Comparison of ENCODE assay signal across 19 mouse cellular contexts in genomic region chr5:142897568-142898248, GRCm38 (mm10). TPM values are rescaled to one million over a fixed set of nuclear protein-coding genes. Genes with fewer than 3 reads are reported as not detected.
A peak's percentile ranks its signal among the peaks of the same experiment; 100 is the strongest.
DNase-seq lines count a peak whose midpoint lies in the region; ATAC-seq and TF ChIP-seq lines count a peak whose summit lies in the region.
"Had no signal": no experiment of that assay in that cellular context is flagged by ENCODE, and none has a peak within 500 bp of the region (broad histone marks: within the 10 kb centered on the region; RNA-seq: fewer than 3 reads in every experiment).

No protein-coding gene starts in this region.

- intact Hi-C loops in heart, adult 2 months (cut with DNase I) = no loop called here
- intact Hi-C loops in gastrocnemius, postnatal 14 days (cut with DNase I; ENCODE audit: low total_unique reads) = no loop called here

- TF ChIP-seq EP300 in heart, adult 2 months (IDR thresholded peaks at IDR 0.05; ENCODE audit: insufficient read depth, low read depth, low read length) = peak; percentile 42; the same call in 1 of the 2 replicates

- H3K79me2 ChIP-seq in heart, adult 2 months (replicated peaks; ENCODE audit: control insufficient read depth, insufficient read depth, low read length) = peaks cover 1% of the 10 kb centered on the region; the same call in 1 of the 2 replicates

- no peak overlapping the region for H3K4me3 ChIP-seq in heart, adult 2 months
- no peak overlapping the region for H3K4me3 ChIP-seq in testis, adult 2 months (ENCODE audit: control insufficient read depth, low read depth, low read length)
- H3K4me3 ChIP-seq in intestine, embryonic 15.5 days (replicated peaks) = no peak overlapping the region
- H3K4me3 ChIP-seq: embryonic facial prominence, embryonic 13.5 days; hindbrain, embryonic 15.5 days; midbrain, embryonic 12.5 days; neural tube, embryonic 13.5 days had no signal

- WGBS in heart, adult 2 months = 71% methylated on average over 7 of the region's 7 CpGs
- 72% methylated on average over 7 of the region's 7 CpGs for WGBS in intestine, embryonic 15.5 days

- H3K36me3 ChIP-seq in heart, adult 2 months (ENCODE audit: control insufficient read depth, insufficient read depth, low read length) = peaks cover 8% of the 10 kb centered on the region
- no peaks in the 10 kb centered on the region; the same call in 1 of the 2 replicates for H3K36me3 ChIP-seq in testis, adult 2 months (ENCODE audit: control insufficient read depth, insufficient read depth, low read length)
- H3K36me3 ChIP-seq in intestine, embryonic 15.5 days = peaks cover 11% of the 10 kb centered on the region

- no peaks in the 10 kb centered on the region for H3K27me3 ChIP-seq in heart, adult 2 months (ENCODE audit: control insufficient read depth, insufficient read depth, low read length)
- no peaks in the 10 kb centered on the region for H3K27me3 ChIP-seq in testis, adult 2 months (ENCODE audit: control insufficient read depth, insufficient read depth, low read length)
- H3K27me3 ChIP-seq in intestine, embryonic 15.5 days (replicated peaks) = no peaks in the 10 kb centered on the region
- H3K27me3 ChIP-seq: embryonic facial prominence, embryonic 13.5 days; hindbrain, embryonic 15.5 days; midbrain, embryonic 12.5 days; neural tube, embryonic 13.5 days had no signal

- ATAC-seq in intestine, embryonic 15.5 days = peak; percentile 53
- ATAC-seq: liver, postnatal 0 days had no signal

- no peak overlapping the region for H3K4me2 ChIP-seq in intestine, embryonic 15.5 days (replicated peaks)
- H3K4me2 ChIP-seq: embryonic facial prominence, embryonic 13.5 days; hindbrain, embryonic 15.5 days; midbrain, embryonic 12.5 days; neural tube, embryonic 13.5 days had no signal

- no peak for TF ChIP-seq CTCF in heart, adult 2 months (IDR thresholded peaks at IDR 0.05)
- no peak for TF ChIP-seq CTCF in testis, adult 2 months (IDR thresholded peaks at IDR 0.05; ENCODE audit: control insufficient read depth, insufficient read depth, insufficient replicate concordance, low read depth, low read length)

- H3K4me1 ChIP-seq in heart, adult 2 months (ENCODE audit: control insufficient read depth, insufficient read depth, low read length) = peaks cover 7% of the 10 kb centered on the region
- peaks cover 15% of the 10 kb centered on the region for H3K4me1 ChIP-seq in testis, adult 2 months (ENCODE audit: control insufficient read depth, insufficient read depth, low read length)
- H3K4me1 ChIP-seq in intestine, embryonic 15.5 days (replicated peaks) = peaks cover 16% of the 10 kb centered on the region

- peak in 1 of 2 experiments; percentile 54 for DNase-seq in heart, adult 2 months
- no peak for DNase-seq in heart, adult 8-10 months (ENCODE audit: low spot score)
- no peak for DNase-seq in testis, postnatal 10 days (ENCODE audit: low spot score)
- no peak for DNase-seq in gastrocnemius, postnatal 14 days
- DNase-seq in spleen, adult 12 weeks (ENCODE audit: low spot score) = no peak
- DNase-seq: adrenal gland, postnatal 25 days; cerebellum, adult 9-10 months; kidney, adult 8-10 months; kidney, postnatal 4 days; liver, postnatal 0 days; right cerebral cortex, postnatal 25 days; thymus, adult 2 months had no signal

- H3K9ac ChIP-seq in heart, adult 2 months (ENCODE audit: low read depth, low read length) = no peak overlapping the region
- no peak overlapping the region for H3K9ac ChIP-seq in intestine, embryonic 15.5 days
- H3K9ac ChIP-seq: embryonic facial prominence, embryonic 13.5 days; hindbrain, embryonic 15.5 days; liver, postnatal 0 days; midbrain, embryonic 12.5 days; neural tube, embryonic 13.5 days had no signal

- H3K9me3 ChIP-seq in intestine, embryonic 15.5 days = no peaks in the 10 kb centered on the region
- H3K9me3 ChIP-seq: embryonic facial prominence, embryonic 13.5 days; hindbrain, embryonic 15.5 days; midbrain, embryonic 12.5 days; neural tube, embryonic 13.5 days had no signal

- no peak overlapping the region for H3K27ac ChIP-seq in heart, adult 2 months
- peak overlapping the region; percentile 84 for H3K27ac ChIP-seq in testis, adult 2 months (ENCODE audit: control insufficient read depth, insufficient read depth, low read depth, low read length)
- H3K27ac ChIP-seq in intestine, embryonic 15.5 days = 0 out of 2 replicates have a peak overlapping the region, but pooled peaks have one; percentile 4
- H3K27ac ChIP-seq: embryonic facial prominence, embryonic 13.5 days; hindbrain, embryonic 15.5 days; macrophage; midbrain, embryonic 12.5 days; neural tube, embryonic 13.5 days had no signal

- no peak for TF ChIP-seq POLR2A in heart, adult 2 months (IDR thresholded peaks at IDR 0.05; ENCODE audit: insufficient read depth, low read depth, low read length)
- TF ChIP-seq POLR2A in testis, adult 2 months (IDR thresholded peaks at IDR 0.05; ENCODE audit: control insufficient read depth, low read depth, low read length) = no peak

RNA-seq across cellular contexts. Expression of gene Fbxl18, which starts 2.5 kb away (rescaled TPM):
- total RNA-seq in heart, adult 2 months (2021) = 1 to 10 TPM; 4.0 to 4.5 TPM
- polyA plus RNA-seq in heart, adult 2 months (2012; rRNA removed) = 6.9 and 7.6 TPM in 2 replicates
- 1 to 10 TPM; 3.7 to 5.2 (median 4.7) TPM for total RNA-seq in heart, adult 8-10 months (2022)
- 8.5 and 8.9 TPM in 2 replicates for polyA plus RNA-seq in testis, adult 2 months (2012; rRNA removed)
- 11.1 and 11.4 TPM in 2 replicates for polyA plus RNA-seq in intestine, embryonic 15.5 days (2015; fragmentation: Nextera tagmentation; extraction: Ambion mirVana)
- 1 to 10 TPM; 5.8 to 7.1 TPM for total RNA-seq in gastrocnemius, postnatal 14 days (2021)

RNA-seq across cellular contexts. Expression of gene Actb, which starts 8.8 kb away (rescaled TPM):
- 100 to 1,000 TPM; 679 to 987 TPM for total RNA-seq in heart, adult 2 months (2021)
- polyA plus RNA-seq in heart, adult 2 months (2012; rRNA removed) = 1,148 and 1,181 TPM in 2 replicates
- 100 to 1,000 TPM; 461 to 845 (median 654) TPM for total RNA-seq in heart, adult 8-10 months (2022)
- 1,383 and 1,491 TPM in 2 replicates for polyA plus RNA-seq in testis, adult 2 months (2012; rRNA removed)
- polyA plus RNA-seq in intestine, embryonic 15.5 days (2015; fragmentation: Nextera tagmentation; extraction: Ambion mirVana) = 14,579 and 17,104 TPM in 2 replicates
- 1,000 to 10,000 TPM in 1 of 2 experiments, 100 to 1,000 TPM in 1; 856 to 1,248 TPM for total RNA-seq in gastrocnemius, postnatal 14 days (2021)
